Mouse (Mus musculus) adrenal gland, adult 2 months (tissue): ENCODE data around the gene Syn3. TPM values are rescaled to one million over a fixed set of nuclear protein-coding genes. Genes with fewer than 3 reads are reported as not detected.
A peak's percentile ranks its signal among the peaks of the same experiment; 100 is the strongest.

ENCODE experiments used
- DNase-seq: peaks from one replicate; pipeline ENCODE4 v3.0.0; 2021
- polyA plus RNA-seq: library from polyadenylated mRNA; depleted of rRNA; stranded (reverse); fragments of >200 nt; gene quantifications from 2 replicates; pipeline ENCODE4 v1.2.3, GENCODE M21; 2012
- total RNA-seq, 2 experiments: library from RNA; stranded (reverse); gene quantifications; 2 replicates each; pipeline ENCODE4 v1.2.3; 2021

Gene Syn3
- total and polyA plus RNA-seq, 3 experiments = 1.1 to 3.6 (median 2.7) TPM

DNA sequence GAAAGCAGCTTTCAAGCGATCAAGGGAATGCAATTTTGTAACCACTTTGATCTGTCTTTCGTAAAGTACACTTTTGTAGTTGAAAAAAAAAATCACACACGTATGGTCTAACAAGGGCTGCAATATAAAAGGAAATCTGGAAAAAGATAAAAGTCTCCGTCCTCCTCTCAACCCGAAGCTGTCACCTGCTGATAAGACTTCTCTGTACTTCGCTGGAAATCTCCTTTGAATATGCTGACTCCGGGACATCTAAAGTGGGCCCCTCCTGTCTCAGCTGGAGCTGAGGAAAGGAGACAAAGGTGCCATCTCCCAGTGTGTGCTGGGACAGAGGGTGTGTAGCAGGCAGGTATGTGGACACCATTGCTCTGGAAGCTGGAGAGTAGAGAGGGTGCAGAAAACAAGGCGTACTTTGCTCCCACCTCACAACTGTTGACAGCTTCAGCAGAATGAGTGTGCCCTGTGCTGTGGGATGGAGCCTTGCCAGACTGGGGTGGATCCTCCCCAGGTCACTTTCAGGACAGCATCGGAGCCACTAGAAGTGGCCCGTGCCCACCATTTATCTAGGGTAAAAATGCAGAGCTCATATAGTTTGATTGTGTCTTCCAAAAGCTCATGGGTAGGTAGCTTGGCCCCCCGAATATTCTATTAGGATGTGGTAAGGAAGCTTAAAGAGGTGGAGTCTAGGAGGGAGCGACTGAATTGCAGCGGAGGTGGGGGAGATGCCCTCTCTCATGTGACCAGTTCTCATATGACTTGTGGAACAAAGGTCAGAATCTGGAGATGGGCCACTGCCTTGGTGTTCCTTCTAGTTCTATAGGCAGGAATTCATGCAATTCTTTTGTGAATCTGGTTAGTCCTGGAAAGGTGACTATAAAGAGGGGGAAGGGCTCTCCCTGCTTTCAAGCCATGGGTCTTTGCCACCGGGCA, 405.3 kb downstream of the Syn3 start:
- DNase-seq = no peak

DNA sequence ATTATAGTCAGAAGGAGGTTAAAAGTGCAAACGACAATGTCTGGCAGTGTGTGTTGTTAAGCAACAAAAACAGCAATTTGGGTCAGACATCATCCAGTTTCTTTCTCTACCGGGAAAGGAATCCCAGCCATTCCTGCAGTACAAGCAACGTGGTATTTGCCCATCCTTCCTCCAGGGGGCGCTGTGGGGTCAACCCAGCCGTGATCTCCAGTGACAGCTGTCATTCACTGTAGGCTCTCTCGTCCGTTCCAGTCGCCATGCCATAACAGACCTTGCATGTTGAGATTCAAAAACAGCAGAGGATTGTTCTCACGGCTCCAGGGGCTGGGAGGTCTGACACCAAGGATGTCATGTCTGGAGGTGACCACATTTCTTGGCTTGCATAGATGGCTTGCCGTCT, 406.8 kb downstream of the Syn3 start:
- DNase-seq = no peak

DNA sequence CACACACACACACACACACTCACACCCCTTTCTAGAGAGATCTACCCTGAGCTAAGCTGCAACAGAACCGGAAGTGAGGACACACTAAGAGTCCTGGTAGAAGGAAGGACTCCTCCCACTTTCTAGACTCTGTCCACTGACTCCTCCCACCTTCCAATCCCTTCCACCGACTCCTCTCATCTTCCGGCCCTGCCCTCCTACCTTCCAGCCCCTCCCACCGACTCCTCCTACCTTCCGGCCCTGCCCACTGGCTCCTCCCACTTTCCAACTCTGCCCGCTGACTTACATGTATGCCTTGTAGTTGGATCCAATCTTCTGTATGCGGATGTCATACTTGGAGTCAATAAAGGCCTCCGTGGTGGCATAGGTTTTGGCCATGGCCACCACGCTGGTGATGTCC, 418.8 kb downstream of the Syn3 start:
- DNase-seq = no peak

DNA sequence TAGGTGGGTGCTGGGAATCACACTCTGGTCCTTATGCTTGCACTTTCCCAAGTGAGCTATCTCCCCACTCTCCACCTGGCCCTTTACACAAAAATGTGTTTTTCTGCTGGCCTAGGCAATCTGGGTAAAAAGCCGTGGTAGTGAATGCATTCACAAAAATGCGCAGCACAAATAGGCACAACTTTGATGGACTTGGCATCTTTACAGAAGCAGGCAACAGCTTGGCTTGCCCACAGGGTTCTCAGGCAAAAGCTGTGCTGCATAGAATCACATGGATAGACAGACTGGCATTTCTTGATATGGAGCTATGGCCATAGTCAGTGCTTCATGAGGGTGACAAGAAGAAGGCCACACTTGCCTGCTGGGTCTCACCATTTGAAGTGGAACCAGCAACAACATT, 419.9 kb downstream of the Syn3 start:
- DNase-seq = no peak

DNA sequence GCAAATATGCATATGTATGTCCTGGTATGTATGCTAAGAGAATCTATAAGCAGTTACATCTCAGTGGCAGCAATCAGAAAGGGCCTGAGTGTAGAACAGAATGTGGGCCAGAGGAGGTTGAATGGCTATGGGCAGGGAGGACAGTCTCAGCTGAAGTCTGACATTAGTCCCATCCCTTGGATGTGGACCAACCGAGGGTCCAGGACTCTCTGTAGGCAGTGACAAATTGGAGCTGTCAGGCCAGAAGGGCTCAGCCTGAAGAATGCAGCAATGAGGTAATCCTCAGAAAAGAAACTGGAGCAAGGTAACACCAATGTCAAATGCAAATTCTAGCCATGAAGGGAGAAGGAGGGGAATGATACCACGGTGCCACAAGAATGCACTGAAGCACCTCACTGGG, 421.4 kb downstream of the Syn3 start:
- no peak for DNase-seq

DNA sequence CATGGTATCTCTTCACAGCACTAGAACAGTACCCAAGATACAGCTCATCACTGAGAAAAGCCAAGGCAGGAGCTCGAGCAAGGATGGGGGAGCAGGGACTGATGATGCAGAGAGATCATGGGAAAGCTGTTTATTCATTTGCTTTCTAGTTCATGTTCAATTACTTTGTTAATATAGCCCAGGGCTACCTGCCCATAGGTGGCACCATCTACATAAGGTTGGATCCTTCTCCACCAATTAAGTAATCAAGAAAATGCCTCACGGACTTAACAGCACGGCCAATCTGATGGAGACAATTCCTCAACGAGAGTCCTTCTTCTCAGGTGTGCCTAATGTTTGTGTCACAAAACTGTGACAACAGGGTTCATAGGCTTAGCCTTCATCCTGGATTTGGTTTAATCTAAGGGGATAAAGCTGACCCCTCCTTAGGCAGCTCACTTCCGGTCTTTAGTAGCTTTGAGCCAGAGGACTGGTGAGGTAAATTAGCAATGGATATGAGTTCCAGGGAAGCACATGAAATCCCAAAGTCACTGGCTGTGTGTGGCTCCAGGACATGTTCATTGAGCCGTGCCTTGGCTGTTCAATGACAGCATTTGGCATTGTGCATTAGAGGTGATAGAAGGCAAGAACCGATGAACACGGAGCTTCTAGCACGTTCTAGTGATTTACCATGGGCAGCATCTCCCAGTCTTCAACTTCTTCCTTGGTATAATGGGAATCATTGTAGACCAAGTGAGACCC, 423.6 kb downstream of the Syn3 start:
- no peak for DNase-seq

DNA sequence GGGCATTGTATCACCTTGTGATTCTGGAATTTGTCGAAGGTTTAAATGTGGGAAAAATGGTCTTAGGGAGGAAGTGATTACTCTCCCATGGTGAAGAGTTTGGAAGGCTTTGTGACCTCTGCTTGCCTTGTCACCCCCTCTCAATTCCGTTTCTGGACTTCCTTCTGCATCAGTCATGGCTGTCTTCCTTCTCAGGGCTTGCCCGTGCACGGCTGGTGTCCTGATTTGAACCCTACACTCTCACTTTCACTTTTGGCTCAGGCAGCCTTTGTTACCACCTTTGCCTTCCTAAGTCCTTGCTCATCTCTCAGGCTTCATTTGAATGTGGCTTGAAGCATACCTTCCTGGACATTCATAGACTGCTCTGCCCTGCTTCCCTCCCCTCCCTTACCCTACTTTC, 424.6 kb downstream of the Syn3 start:
- DNase-seq = peak; percentile 20

DNA sequence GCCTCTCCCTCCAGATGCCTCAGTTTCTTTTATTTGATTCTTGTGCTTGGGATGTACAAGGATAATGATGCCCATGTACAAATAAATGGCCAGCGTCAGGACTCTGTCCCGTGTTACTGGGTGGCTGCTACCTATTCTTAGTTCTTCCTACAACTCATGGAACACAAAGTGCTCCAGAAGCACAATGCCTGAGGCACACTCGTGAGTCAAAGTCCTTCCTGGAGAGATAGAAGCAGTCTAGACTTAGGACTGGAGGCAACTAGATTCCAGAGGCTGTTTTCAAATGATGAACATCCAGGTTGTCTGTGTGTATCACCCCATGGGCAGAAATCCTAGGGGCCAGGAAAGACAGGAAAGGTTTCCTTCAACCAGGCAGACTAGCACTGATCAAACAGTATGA, 427.9 kb downstream of the Syn3 start:
- no peak for DNase-seq

DNA sequence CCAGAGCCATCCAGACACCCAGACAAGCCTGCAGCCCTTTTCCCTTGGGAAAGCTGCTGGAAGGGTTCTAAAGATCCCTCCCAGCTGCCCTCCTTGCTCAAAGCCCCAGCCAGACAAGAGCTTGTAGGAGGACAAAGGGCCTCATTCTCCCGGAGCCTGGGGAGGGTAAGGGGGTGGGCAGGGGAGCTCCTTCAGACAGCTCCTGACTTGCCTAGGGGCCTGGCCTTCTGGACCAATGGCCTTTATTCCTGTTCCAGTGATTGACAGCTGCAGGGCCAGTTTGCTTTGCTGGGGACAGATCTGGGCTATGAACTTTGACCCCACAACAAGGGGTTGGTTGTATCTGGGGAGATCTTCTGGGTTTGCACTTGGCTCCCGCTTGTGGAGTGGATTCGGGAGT, 429.4 kb downstream of the Syn3 start:
- DNase-seq = no peak

DNA sequence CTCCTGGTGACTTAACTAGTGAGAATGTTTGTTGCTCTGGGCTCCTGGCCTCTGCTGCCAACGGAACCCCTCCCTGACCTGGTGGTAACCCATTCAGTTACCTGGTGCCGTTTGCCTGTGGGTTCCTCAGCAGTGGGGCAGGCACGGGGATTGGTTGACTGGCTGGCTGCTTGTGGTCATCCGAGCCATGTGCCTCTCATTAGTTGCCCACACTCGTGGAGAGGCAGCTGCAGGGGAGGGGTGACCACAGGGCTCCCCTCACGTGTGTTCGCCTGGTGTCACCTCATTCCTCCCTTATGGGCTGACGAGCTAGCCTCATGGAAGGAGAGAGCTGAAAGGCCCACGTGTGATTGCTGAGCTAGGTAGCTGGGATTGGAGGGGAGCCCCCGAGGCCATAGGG, 430.8 kb downstream of the Syn3 start:
- DNase-seq = no peak

DNA sequence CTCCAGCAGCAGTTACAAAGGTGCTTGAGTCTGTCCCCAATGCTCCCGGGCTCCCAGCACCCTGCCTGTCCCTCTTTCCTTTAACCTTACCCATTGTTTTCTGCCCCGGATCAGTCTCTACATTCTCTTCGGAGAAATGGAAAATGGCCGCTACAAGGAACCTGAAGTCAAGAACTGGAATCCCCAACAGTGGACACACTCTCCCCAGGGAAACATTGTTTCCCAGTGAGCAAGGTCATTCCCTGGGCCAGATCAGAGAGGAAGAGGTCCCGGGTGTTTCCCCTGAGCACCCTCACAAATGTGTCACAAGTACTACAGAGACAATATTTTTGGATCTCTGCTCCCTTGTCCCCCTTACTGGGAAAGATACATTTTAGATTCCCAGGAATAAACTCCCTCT, 432.0 kb downstream of the Syn3 start:
- no peak for DNase-seq

DNA sequence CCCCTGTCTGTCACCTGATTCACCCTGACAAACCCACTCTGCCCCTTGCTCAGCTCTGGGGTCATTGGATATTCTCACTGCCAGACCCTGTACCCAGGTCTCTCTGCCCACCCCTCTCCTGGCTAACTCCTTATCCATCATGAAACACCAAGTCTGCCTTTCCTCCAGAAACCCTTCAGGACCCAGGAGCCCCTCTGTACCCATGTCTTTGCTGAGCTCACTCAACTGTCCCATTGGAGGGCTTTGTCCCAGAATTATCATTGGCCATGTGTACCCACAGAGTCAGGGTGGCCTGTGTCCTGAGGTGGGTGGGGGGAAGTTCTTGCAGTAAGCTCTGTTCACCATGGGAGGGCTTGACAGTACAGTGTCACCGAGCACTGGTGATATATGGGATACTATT, 433.0 kb downstream of the Syn3 start:
- no peak for DNase-seq

DNA sequence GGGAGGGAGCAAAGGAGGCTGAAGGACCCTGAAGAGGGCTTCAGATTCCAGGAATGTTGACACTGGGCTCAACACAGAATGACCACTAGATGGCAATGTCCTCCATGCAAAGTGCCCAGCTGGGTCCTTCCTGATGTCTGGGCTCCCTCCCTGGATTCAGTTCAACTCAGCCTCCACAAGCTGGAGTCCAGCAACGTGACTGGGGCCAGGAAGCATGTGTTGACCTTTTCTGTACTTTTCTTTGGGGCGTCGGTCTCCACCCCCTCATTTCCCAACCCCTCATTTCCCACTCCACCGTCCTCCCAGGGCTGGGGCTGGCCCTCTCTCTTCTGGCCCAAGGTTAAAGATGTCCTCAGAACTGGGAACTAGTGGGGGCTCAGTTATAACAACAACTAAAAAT, 433.8 kb downstream of the Syn3 start:
- peak; percentile 85 for DNase-seq

DNA sequence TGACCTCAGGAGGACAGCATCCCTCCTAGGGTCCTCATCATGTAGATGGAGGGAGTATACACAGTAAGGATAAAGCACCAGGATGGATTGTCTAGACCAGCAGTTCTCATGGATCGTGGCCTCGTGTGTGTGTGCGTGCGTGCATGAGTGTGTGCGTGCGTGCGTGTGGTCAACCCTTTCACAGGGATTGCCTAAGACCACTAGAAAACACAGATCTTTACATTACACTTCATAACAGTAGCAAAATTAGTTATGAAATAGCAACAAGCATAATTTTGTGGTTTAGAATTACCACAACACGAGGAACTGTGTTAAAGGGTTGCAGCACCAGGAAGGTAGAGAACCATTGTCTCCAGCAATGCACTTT, 435.7 kb downstream of the Syn3 start:
- no peak for DNase-seq

DNA sequence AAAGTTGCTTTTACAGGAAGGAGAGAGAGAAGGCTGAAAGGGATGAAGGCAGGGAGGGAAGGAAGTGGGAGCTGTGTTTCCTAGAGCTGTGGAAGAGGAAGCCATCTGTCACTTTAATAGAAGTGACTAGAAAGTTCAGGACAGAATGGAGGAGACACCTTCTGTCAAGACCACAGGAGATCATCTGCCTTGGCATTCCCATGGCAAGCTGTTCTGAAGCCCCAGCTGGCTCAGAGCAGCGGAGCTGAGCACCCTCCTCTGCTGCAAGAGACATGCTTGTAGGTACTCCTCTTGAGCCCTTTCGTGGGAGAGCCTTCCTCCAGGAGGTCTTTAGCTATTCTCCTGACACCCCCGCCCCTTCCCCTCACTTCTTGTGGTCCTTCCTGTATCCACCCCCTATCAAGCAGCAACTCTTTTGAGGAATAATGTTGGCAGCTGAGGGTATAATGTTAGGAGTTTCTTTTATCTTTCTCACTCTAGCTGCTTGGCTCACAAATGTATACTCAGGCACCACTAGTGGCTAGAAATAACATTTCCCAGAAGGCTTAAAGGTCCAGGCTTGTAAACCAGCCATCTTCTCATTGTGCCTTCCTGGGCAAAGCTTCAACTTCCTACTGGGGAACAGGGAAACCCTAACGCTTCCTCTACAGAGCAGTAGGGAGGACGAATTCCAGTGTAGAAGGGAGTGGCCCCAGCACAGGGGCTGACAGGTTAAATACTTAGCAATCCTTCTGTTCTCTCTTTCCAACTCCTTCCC, 436.3 kb downstream of the Syn3 start:
- DNase-seq = no peak

DNA sequence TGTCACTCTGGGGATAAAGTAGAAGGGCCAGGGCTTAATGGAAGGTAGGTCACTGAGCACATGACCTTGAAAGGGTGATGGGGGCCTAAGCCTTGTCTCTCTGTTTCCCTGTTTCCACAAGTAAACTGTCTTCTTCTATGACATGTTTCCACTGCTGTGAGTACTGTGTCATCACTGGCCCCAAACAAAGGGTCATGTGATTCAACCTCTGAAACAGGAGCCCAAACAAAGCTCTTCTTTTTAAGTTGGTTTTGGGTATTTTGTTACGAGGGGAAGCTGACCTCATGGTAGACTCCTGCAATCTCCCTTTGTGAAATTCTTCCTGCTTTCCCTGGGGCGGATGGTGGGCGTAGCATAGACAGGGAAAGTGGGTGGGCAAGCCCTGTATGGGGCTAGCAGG, 438.4 kb downstream of the Syn3 start:
- DNase-seq = no peak

DNA sequence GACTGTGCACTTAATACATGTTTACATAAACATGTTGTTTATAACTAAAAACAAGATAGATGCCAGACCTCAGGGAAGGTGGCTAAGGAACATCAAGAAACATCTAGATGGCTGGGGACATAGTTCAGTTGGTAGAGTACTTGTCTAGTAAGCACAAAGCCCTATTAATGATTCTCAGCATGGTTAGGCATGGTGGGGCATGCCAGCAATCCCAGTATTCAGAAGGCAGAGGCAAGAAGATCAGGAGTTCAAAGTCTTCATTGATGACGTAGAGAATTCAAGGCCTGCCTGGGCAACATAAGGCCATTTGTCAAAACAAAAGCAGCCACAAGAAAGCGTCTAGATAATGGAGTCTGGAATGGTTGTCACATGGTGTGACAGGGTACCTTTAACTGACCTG, 441.0 kb downstream of the Syn3 start:
- no peak for DNase-seq

DNA sequence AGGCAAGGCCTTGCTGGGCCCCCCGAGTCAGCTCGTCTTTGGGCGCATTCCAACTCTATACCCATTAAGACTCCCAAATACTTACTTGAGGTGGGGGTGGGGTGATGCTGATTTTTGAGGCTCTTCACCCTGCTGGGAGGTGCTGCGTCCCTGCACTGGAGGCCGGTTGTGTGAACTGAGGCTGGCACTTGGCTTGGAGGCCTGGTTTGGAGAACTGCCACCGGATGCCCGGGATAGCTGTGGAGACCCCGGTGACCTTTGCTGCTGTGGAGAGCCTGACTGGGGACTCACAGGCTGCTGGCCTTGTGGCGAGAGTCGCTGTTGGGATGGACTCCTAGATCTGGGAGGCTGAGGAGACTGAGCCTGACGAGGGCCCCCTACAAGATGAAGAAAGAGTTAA, 441.4 kb downstream of the Syn3 start:
- no peak for DNase-seq

DNA sequence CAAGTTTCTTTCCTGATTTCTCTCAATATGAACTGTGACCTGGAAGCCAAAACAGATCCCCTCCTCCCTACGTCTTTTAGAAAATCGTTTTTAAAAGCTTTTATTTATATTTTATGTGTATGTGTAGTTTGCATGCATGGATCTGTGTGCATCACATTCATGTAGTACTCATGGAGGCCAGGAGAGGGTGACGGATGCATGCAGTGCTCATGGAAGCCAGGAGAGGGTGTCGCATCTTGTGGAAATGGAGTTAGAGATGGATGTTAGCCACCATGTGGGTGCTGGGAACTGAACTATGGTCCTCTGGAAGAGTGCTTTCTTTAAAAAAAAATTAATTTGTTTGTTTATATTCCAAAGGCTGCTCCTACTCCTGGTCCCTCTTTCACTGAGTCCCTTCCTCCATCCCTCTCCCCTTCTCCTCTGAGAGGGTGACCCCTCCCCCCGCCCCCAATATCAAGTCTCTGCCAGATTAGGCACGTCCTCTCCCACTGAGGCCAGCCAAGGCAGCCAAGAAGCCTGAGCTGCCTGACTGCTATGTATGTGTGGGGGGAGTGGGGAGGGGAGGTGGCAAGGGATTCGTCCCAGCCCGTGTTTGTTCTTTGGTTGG, 442.3 kb downstream of the Syn3 start:
- DNase-seq = no peak

DNA sequence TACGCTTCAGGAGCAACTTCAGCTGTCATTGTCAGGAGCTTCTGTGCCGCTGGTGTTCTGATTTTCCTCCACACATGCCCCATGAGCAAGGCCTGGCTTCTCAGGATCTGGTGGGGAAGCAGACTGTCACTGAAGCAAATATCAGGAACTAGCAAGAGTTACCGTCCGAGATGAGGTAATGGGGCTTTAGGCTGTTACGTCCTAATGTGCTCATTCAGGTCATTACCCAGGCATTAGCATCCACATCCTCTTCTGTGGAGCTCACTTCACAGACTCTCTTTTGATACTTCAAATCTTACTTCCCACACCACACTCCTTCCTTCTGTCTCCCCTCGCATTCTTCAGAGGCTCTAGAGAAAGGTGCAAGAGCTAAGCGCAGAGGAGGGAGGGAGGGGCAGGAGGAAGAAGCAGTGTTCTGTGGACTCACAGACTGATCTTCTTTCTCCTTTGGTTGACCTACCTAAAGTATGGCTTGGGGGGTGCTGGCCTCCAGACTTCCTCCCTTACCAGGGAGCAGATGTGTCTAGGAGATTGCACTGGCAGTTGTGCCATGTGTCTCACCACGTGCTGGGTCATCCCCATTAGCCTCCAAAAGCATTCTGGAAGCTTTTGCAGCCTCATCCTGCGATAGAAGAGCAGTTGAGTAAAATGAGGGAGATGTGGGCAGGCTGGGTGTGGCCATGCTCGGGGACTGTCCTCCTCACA, 445.7 kb downstream of the Syn3 start:
- DNase-seq = no peak

DNA sequence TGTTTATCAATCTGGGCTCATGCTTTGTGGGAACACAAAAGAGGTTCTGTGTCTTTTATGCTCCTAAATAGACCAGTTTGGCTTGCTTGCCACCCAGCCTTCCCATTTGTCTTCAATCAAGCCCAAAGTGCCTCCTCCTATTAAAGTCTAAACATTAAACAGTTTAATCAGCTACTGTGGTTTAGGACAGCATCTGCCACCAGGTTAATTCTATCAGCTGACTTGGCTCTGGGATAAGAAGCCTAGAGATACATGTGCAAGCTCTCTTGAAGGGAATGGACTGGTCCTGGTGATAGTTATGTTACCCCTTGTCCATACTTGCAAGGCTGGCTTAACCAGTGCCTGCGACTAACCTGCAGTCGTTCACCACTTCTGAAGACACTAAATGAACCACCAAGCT, 448.2 kb downstream of the Syn3 start:
- DNase-seq = no peak

DNA sequence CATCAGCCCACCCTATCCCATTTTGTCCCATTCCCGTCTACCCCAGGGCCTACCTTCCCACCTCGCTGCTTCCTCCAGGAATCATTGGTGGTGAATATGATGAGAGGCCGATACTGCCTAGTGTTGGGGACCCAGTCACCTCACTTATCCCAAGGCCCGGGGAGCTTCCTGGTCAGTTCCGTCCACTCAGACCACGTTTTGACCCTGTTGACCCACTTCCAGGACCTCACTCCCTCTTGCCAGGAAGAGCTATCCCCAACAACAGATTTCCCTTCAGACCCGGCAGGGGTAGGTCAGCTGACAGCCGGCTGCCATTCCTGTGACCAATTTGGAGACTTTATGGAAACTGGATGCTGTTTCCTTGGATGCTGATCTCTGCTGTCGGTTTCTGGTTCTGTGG, 450.9 kb downstream of the Syn3 start:
- no peak for DNase-seq
